Mouse (Mus musculus) hindbrain, postnatal 0 days (tissue): ENCODE measurements around the gene Shroom3. TPM values are rescaled to one million over a fixed set of nuclear protein-coding genes. Genes with fewer than 3 reads are reported as not detected.
A peak's percentile ranks its signal among the peaks of the same experiment; 100 is the strongest.

Experiments used
- ATAC-seq: fragments of 200-750 bp; cut with Nextera tagmentation; 2 replicates; pipeline ENCODE4 v1.8.0; 2017; ENCODE audit warnings: mild to moderate bottlenecking, moderate TSS enrichment, moderate library complexity
- DNase-seq: peaks from one replicate; pipeline ENCODE4 v3.0.0-alpha.2; 2015; ENCODE audit warnings: low spot score
- H3K27ac ChIP-seq: fragments of 300-500 bp; sonication (generic); 2 replicates; pipeline ENCODE4 v1.5.1; 2014; ENCODE audit warnings: mild to moderate bottlenecking
- H3K27me3 ChIP-seq: fragments of 300-500 bp; sonication (generic); 2 replicates; pipeline ENCODE4 v1.6.1; 2014; ENCODE audit warnings: low read length, mixed read lengths; ENCODE audit not compliant: insufficient read depth
- H3K36me3 ChIP-seq: fragments of 300-500 bp; sonication (generic); 2 replicates; pipeline ENCODE4 v1.6.1; 2014; ENCODE audit warnings: low read length, mixed read lengths; ENCODE audit not compliant: insufficient read depth
- H3K4me1 ChIP-seq: fragments of 300-500 bp; sonication (generic); 2 replicates; pipeline ENCODE4 v1.6.1; 2014; ENCODE audit warnings: antibody characterized with exemption, low read length, mixed read lengths; ENCODE audit not compliant: insufficient read depth
- H3K4me2 ChIP-seq: fragments of 300-500 bp; sonication (generic); 2 replicates; pipeline ENCODE4 v1.6.1; 2014; ENCODE audit warnings: low read depth, mild to moderate bottlenecking, low read length, moderate library complexity, mixed read lengths
- H3K4me3 ChIP-seq: fragments of 300-500 bp; sonication (generic); 2 replicates; pipeline ENCODE4 v1.5.1; 2014; ENCODE audit warnings: low read length
- H3K9ac ChIP-seq: fragments of 300-500 bp; sonication (generic); replicated peaks from 2 replicates; pipeline ENCODE4 v1.6.1; 2014; ENCODE audit warnings: mild to moderate bottlenecking, low read length, moderate library complexity, mixed read lengths
- H3K9me3 ChIP-seq: fragments of 300-500 bp; sonication (generic); 2 replicates; pipeline ENCODE4 v1.6.1; 2016; ENCODE audit warnings: low read length, mixed read lengths
- CTCF ChIP-seq: IDR thresholded peaks from 2 replicates; pipeline ENCODE4 v1.5.1; 2016; ENCODE audit warnings: antibody characterized with exemption, control low read depth, low read depth
- WGBS: fragments of 180-500 bp; shearing (Covaris S2); extraction: QIAGEN DNeasy Blood & Tissue Kit; methylation state at CpG from one replicate; pipeline ENCODE4 v1.1.7; 2014; 5-methylcytosine and 5-hydroxymethylcytosine counted together
- polyA plus RNA-seq: library from polyadenylated mRNA; unstranded; fragments of >200 nt; fragmentation: Nextera tagmentation; extraction: Ambion mirVana; gene quantifications from 2 replicates; pipeline ENCODE4 v1.2.1, GENCODE M21; 2015
- total RNA-seq: library from RNA; depleted of rRNA; stranded (reverse); fragments of >200 nt; gene quantifications from 2 replicates; pipeline ENCODE4 v1.2.3, GENCODE M21; 2014

The Shroom3 gene
- total and polyA plus RNA-seq, 2 experiments from 2014 or later = 1.1 to 9.7 TPM

DNA sequence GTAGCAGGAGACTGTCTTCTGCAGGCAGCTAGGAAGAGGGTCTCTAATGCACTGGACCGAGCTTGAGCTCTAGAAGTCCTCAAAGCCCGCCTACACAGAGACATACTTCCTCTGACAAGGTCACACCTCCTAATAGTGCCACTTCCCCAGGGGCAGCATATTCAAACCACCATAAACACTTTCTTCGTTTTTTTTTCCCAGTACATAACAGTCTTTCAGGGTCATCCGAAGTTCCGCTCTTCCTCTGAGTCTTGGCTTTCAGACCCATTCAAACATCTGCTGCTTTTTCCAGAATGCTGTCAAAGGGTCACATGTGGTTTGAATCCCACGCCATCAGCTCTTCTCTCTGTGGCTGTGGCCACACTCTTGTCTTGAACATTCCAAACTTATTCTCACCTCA is 247.3 kb downstream of the Shroom3 start:
- Histone ChIP-seq H3K9ac (no peak overlapping the region), H3K27me3 (no peaks in the 10 kb centered on the region), H3K4me1 (no peaks in the 10 kb centered on the region), H3K4me3 (no peak overlapping the region), H3K9me3 (no peaks in the 10 kb centered on the region), H3K4me2 (no peak overlapping the region), H3K27ac (no peak overlapping the region), H3K36me3 (no peaks in the 10 kb centered on the region)
- ATAC-seq = no peak
- TF ChIP-seq CTCF = no peak
- no peak for DNase-seq
- 81% methylated on average over 6 of the region's 6 CpGs for WGBS

DNA sequence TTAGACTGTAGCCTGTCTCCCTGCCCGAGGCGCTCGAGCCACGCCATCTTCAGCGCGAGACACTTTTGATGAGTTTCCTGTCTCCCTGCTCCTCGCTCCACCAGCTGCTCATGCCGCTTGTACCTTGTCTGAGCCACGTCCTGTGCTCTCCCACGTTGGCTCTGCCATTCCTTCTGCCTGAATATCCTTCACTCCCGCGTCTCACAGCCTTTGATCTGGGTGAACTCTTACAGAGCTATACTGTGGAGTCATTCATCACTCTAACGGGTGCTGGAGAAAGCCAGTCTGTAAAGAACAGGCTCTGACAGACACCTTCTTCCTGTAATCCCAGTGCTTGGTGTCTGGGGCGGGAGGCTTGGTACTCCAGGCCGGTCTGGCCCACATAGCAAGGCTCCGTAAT is 248.1 kb downstream of the Shroom3 start:
- Histone ChIP-seq H3K27ac (no peak overlapping the region), H3K27me3 (no peaks in the 10 kb centered on the region), H3K9me3 (no peaks in the 10 kb centered on the region), H3K4me2 (no peak overlapping the region), H3K9ac (no peak overlapping the region), H3K36me3 (no peaks in the 10 kb centered on the region), H3K4me3 (no peak overlapping the region), H3K4me1 (no peaks in the 10 kb centered on the region)
- TF ChIP-seq CTCF = no peak
- DNase-seq (no peak), ATAC-seq (no peak)
- 65% methylated on average over 16 of the region's 16 CpGs for WGBS

DNA sequence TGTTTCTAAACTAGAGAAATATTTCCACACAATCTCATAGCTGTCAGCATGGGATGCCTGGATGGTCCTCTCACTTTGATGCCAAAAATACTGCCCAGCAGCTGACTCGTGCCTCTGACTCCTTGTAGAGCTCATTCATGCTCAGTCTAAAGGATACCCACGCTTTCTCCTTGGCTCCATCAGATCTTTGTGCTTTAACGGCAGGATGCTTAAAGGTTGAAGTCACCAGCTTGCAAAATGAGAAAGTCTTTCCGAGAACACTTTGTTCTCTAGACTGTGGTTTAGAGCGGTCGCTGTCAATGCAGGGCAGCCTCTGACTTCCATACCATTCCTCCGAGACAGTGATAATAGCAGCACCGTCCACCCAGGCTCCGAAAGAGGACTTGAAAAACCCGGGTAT is 249.8 kb downstream of the Shroom3 start:
- DNase-seq (no peak), ATAC-seq (no peak)
- H3K4me3 ChIP-seq = no peak overlapping the region
- no peaks in the 10 kb centered on the region for H3K27me3 ChIP-seq
- TF ChIP-seq CTCF = no peak
- no peak overlapping the region for H3K27ac ChIP-seq
- no peaks in the 10 kb centered on the region for H3K36me3 ChIP-seq
- H3K9ac ChIP-seq = no peak overlapping the region
- H3K4me2 ChIP-seq = no peak overlapping the region
- H3K4me1 ChIP-seq = no peaks in the 10 kb centered on the region
- H3K9me3 ChIP-seq = no peaks in the 10 kb centered on the region
- 63% methylated on average over 10 of the region's 10 CpGs for WGBS

DNA sequence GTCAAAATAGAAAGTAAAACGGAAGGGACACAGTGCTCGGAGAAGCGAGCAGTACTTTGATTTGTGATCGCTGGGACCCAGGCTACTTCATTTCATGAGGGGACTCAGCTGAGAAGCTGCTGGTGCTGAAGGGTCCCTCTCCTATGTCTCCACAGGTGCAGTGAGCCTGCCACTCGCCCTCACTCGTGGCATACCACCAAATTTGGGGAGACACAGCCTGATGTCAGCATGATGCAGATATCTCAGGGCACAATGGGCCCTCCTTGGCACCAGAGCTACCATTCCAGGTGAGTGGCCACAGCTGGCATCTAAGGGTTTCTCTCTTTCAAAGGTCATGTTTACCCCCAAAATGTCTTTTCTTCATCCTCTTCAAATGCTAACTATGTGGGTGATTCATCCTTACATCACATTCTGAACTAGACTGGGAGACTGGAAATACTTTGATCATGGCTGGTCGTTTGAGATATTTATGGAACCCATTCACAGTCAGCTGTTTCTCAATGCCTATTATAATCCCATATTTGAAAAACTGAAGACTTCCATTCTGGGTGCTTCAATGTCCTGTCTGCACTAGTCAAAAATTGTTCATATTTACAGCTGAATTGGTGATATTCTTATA is 250.5 kb downstream of the Shroom3 start:
- Histone ChIP-seq H3K9ac (no peak overlapping the region), H3K4me3 (no peak overlapping the region), H3K9me3 (no peaks in the 10 kb centered on the region), H3K27me3 (no peaks in the 10 kb centered on the region), H3K27ac (no peak overlapping the region), H3K4me2 (no peak overlapping the region), H3K36me3 (no peaks in the 10 kb centered on the region), H3K4me1 (no peaks in the 10 kb centered on the region)
- DNase-seq = no peak
- 90% methylated on average over 7 of the region's 7 CpGs for WGBS
- no peak for TF ChIP-seq CTCF
- no peak for ATAC-seq

DNA sequence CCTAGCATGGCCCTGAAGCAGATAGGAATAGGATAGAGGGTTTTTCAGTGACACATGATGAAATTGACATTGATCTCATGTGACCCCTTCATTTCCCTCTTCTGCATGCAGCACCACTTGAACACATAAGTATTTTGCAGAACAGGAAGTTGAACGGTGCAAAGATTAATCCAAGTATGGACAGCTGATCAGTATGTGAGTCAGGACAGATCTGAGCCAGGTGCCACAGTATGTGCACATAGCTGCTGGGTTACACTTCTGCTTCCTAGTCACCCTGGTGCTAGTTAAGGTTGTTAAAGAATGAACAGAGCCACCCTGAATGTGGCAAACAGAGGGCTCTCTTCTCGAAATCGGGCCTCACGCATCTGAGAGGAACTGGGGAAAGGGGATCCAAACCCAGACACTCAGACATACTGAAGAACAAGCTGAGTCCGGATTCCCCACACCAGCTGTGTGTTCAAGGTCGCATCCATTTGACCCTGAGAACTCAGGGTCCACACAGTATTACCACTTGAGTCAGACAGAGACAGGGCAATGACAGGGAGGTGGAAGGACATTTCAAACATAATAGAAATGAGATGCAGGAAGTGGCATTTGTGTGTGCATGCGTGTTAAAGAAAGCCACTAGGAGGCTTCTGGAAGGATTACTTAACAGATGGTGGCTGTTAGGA is 251.2 kb downstream of the Shroom3 start:
- TF ChIP-seq CTCF = peak; percentile 13; the same call in 1 of the 2 replicates
- 82% methylated on average over 7 of the region's 7 CpGs for WGBS
- no peak overlapping the region for H3K4me2 ChIP-seq

DNA sequence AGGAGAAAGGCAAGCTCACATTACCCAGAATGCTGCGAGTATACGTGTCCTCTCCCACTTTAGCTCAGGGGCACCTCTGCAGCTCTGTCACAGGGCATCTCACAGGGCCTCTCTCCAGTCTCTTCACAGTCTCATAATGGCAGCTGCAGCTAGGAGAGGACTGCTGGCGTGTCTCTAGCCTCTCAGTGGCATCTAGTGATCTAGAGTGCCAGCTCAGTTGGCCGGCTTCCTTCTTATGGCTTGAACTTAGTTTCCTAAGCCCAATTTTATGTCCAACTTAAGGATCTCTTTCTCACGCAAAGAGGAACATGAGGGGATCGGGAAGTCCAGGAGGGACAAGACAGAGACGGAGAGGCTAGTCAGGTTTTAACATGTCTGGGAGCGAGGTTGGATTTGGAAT is 252.6 kb downstream of the Shroom3 start:
- no peak overlapping the region for H3K9ac ChIP-seq
- no peaks in the 10 kb centered on the region for H3K9me3 ChIP-seq
- 77% methylated on average over 8 of the region's 8 CpGs for WGBS
- H3K27me3 ChIP-seq = no peaks in the 10 kb centered on the region
- DNase-seq (no peak), ATAC-seq (no peak)
- no peak overlapping the region for H3K27ac ChIP-seq
- H3K4me3 ChIP-seq = no peak overlapping the region
- TF ChIP-seq CTCF = no peak
- no peaks in the 10 kb centered on the region for H3K4me1 ChIP-seq
- H3K36me3 ChIP-seq = peaks cover 9% of the 10 kb centered on the region; the same call in 1 of the 2 replicates
- H3K4me2 ChIP-seq = no peak overlapping the region

More for the DNA sequence above, 251.2 kb downstream of the Shroom3 start:
- Histone ChIP-seq H3K9me3 (no peaks in the 10 kb centered on the region), H3K27me3 (no peaks in the 10 kb centered on the region), H3K36me3 (no peaks in the 10 kb centered on the region), H3K27ac (no peak overlapping the region), H3K4me3 (no peak overlapping the region), H3K9ac (no peak overlapping the region), H3K4me1 (no peaks in the 10 kb centered on the region)
- DNase-seq (no peak), ATAC-seq (no peak)

DNA sequence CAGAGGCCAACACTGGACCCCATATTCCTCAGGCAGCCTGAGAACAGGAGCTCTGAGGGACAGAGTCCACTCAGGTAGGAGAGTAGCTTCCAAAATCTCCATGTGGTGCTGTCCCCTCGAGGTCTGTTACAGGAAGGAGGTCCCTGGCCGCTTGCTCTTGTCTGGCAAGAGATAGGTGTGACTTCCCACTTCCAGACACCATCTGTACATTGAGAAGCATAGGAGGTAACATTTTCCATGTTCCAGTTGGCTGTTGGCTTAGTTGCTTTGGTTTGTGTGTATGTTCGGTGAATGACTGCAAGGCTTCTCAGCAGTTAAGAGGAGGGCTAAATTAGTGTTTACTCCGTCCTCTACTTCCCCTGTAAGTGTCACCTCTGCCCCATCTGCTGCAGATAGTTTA is 254.5 kb downstream of the Shroom3 start:
- WGBS = 84% methylated on average over 4 of the region's 4 CpGs
- no peak overlapping the region for H3K4me2 ChIP-seq
- peaks cover 11% of the 10 kb centered on the region for H3K9me3 ChIP-seq
- DNase-seq (no peak), ATAC-seq (no peak)
- H3K4me1 ChIP-seq = no peaks in the 10 kb centered on the region
- H3K27ac ChIP-seq = no peak overlapping the region
- peaks cover 23% of the 10 kb centered on the region for H3K36me3 ChIP-seq
- no peak for TF ChIP-seq CTCF
- H3K9ac ChIP-seq = no peak overlapping the region
- H3K4me3 ChIP-seq = no peak overlapping the region
- H3K27me3 ChIP-seq = no peaks in the 10 kb centered on the region
